Mouse (Mus musculus) limb, embryonic 13.5 days (tissue): ENCODE measurements around the gene Iah1. TPM values are rescaled to one million over a fixed set of nuclear protein-coding genes. Genes with fewer than 3 reads are reported as not detected.

ENCODE experiments used
- ATAC-seq: fragments of 200-750 bp; cut with Nextera tagmentation; 2 replicates; pipeline ENCODE4 v1.8.0; 2017; ENCODE audit warnings: low read depth, moderate number of reproducible peaks, moderate TSS enrichment; ENCODE audit not compliant: low FRiP score
- H3K27ac ChIP-seq: fragments of 300-500 bp; sonication (generic); 2 replicates; pipeline ENCODE4 v1.5.1; 2015; ENCODE audit warnings: inconsistent platforms, mild to moderate bottlenecking, moderate library complexity
- H3K27me3 ChIP-seq: fragments of 300-500 bp; sonication (generic); 2 replicates; pipeline ENCODE4 v1.6.1; 2015; ENCODE audit warnings: mild to moderate bottlenecking, inconsistent platforms
- H3K36me3 ChIP-seq: fragments of 300-500 bp; sonication (generic); 2 replicates; pipeline ENCODE4 v1.6.1; 2015; ENCODE audit warnings: inconsistent platforms, mild to moderate bottlenecking, moderate library complexity
- H3K4me1 ChIP-seq: fragments of 300-500 bp; sonication (generic); 2 replicates; pipeline ENCODE4 v1.6.1; 2015; ENCODE audit warnings: inconsistent platforms
- H3K4me2 ChIP-seq: fragments of 300-500 bp; sonication (generic); replicated peaks from 2 replicates; pipeline ENCODE4 v1.6.1; 2015; ENCODE audit warnings: inconsistent platforms, mild to moderate bottlenecking, moderate library complexity
- H3K4me3 ChIP-seq: fragments of 300-500 bp; sonication (generic); 2 replicates; pipeline ENCODE4 v1.5.1; 2015; ENCODE audit warnings: moderate library complexity, mild to moderate bottlenecking, inconsistent platforms
- H3K9ac ChIP-seq: fragments of 300-500 bp; sonication (generic); 2 replicates; pipeline ENCODE4 v1.6.1; 2015; ENCODE audit warnings: mild to moderate bottlenecking, inconsistent platforms
- H3K9me3 ChIP-seq: fragments of 300-500 bp; sonication (generic); 2 replicates; pipeline ENCODE4 v1.6.1; 2016; ENCODE audit warnings: inconsistent platforms
- WGBS: fragments of 180-500 bp; shearing (Covaris S2); methylation state at CpG from one replicate; pipeline ENCODE4 v1.1.7; 2015; 5-methylcytosine and 5-hydroxymethylcytosine counted together
- polyA plus RNA-seq: library from polyadenylated mRNA; unstranded; fragments of >200 nt; fragmentation: Nextera tagmentation; extraction: Ambion mirVana; gene quantifications from 2 replicates; pipeline ENCODE4 v1.2.1, GENCODE M21; 2015

Iah1 gene
- polyA plus RNA-seq, 1 experiment from 2014 or later, result 58.0 TPM

DNA sequence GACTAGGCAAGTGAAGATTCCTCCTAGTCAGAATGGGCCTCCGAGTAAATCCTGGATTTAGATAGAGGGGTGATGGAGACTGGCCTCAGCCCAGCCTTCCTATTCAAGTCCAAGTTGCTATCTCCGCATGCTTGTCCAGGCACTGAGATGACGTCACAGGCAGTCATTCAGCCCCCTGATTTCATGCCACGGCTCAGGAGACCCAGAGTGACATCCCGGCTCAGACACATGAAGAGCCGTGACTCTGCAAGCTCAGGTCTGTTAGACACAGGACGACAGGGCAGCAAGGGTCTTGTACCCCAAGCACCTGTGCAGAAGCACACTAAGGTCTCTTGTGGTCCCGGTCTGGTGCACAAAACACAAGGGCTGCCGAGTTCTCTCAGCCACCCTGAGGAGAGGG is 6.7 kb downstream of the Iah1 start:
- peaks cover 86% of the 10 kb centered on the region for H3K36me3 ChIP-seq
- H3K9me3 ChIP-seq, result no peaks in the 10 kb centered on the region
- 88% methylated on average over 9 of the region's 9 CpGs for WGBS
- H3K9ac ChIP-seq, result no peak overlapping the region
- H3K4me2 ChIP-seq, result no peak overlapping the region
- H3K4me3 ChIP-seq, result no peak overlapping the region
- H3K27me3 ChIP-seq, result no peaks in the 10 kb centered on the region
- ATAC-seq, result no peak
- no peak overlapping the region for H3K27ac ChIP-seq
- no peaks in the 10 kb centered on the region for H3K4me1 ChIP-seq

DNA sequence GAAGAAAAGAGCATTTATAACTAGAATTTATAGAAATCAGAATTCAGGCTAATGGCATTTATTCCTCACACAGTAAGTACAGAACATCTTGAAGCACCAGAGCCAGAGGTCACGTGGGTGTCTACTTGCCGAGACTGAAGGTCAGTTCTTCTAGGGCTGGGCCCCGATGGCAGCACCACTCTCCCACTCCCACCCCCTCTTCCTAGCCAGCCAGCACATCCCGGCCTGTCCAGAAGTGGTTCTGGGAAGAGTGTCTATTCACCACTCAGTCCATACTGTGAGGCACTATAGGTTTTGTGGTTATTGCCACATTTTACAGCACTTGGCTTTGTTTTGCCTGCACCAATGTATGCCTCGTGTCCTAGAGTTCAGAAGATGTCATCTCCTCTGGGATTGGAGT is 7.9 kb downstream of the Iah1 start:
- Histone ChIP-seq H3K4me3 (no peak overlapping the region), H3K4me2 (no peak overlapping the region), H3K4me1 (no peaks in the 10 kb centered on the region), H3K9ac (no peak overlapping the region), H3K27ac (no peak overlapping the region), H3K9me3 (no peaks in the 10 kb centered on the region), H3K27me3 (no peaks in the 10 kb centered on the region), H3K36me3 (peaks cover 90% of the 10 kb centered on the region)
- ATAC-seq, result no peak
- WGBS, result 88% methylated on average over 5 of the region's 5 CpGs

- 88% methylated on average over 8 of the region's 8 CpGs for WGBS
Measured at GRCm38 (mm10) chr12:21325266-21325665, 9.1 kb downstream of the Iah1 start.

GRCm38 (mm10) chr12:21326325-21326724 is 10.1 kb downstream of the Iah1 start:
- Histone ChIP-seq H3K27ac (no peak overlapping the region), H3K9me3 (no peaks in the 10 kb centered on the region), H3K27me3 (no peaks in the 10 kb centered on the region), H3K9ac (no peak overlapping the region), H3K4me1 (no peaks in the 10 kb centered on the region), H3K4me3 (no peak overlapping the region), H3K36me3 (peaks cover 89% of the 10 kb centered on the region), H3K4me2 (no peak overlapping the region)
- 88% methylated on average over 3 of the region's 3 CpGs for WGBS
- 0 out of 2 replicates have a peak, but pooled peaks have one; percentile 24 for ATAC-seq

More at GRCm38 (mm10) chr12:21325266-21325665, 9.1 kb downstream of the Iah1 start:
- Histone ChIP-seq H3K4me1 (no peaks in the 10 kb centered on the region), H3K9ac (no peak overlapping the region), H3K4me3 (no peak overlapping the region), H3K4me2 (no peak overlapping the region), H3K9me3 (no peaks in the 10 kb centered on the region), H3K27me3 (no peaks in the 10 kb centered on the region), H3K36me3 (peaks cover 90% of the 10 kb centered on the region), H3K27ac (no peak overlapping the region)
- ATAC-seq, result no peak

DNA sequence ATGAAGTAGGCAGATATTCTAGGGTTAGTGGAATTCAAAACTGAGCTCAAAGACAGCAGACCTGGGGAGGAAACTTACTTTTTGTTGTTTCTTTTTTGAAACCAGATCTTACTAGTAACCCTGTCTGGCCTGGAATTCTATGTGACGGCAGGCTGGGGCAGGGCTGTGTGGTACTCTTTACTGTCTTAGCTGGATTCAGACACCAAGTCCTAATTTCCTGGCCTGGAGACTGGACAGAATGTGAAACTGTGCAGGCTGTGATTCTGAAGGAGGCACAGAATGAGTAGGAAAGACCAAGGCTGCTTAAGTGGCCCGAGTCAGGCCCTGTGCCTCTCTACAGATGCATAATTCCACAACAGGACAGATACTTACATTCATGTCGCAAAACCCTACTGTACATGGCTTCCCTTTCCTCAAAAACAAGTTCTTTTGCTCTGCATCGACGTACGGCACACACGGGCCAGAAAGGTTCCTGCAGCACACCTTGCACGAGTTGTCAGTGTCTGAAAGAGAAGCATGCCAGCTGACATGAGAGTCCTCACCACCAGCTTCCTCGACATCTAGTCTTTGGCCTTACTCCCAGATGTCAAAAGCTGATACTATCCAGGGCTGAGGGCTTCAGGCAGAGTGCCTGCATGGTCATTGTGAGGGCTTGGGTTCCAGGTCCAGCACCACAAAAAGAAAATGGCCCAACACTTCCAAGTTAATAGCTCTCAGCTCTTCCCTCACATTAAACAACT is 13.6 kb downstream of the Iah1 start:
- 89% methylated on average over 9 of the region's 9 CpGs for WGBS
- Histone ChIP-seq H3K9ac (no peak overlapping the region), H3K9me3 (no peaks in the 10 kb centered on the region), H3K27me3 (no peaks in the 10 kb centered on the region), H3K27ac (no peak overlapping the region), H3K4me3 (no peak overlapping the region), H3K4me2 (no peak overlapping the region), H3K36me3 (peaks cover 91% of the 10 kb centered on the region), H3K4me1 (no peaks in the 10 kb centered on the region)
- ATAC-seq, result no peak

- no peak for ATAC-seq
- H3K36me3 ChIP-seq, result peaks cover 90% of the 10 kb centered on the region
- H3K27me3 ChIP-seq, result no peaks in the 10 kb centered on the region
- no peak overlapping the region for H3K4me2 ChIP-seq
- no peaks in the 10 kb centered on the region for H3K4me1 ChIP-seq
- no peaks in the 10 kb centered on the region for H3K9me3 ChIP-seq
- no peak overlapping the region for H3K27ac ChIP-seq
- no peak overlapping the region for H3K4me3 ChIP-seq
- WGBS, result 89% methylated on average over 10 of the region's 10 CpGs
- H3K9ac ChIP-seq, result no peak overlapping the region
Measured at GRCm38 (mm10) chr12:21330961-21331576, 14.9 kb downstream of the Iah1 start.

DNA sequence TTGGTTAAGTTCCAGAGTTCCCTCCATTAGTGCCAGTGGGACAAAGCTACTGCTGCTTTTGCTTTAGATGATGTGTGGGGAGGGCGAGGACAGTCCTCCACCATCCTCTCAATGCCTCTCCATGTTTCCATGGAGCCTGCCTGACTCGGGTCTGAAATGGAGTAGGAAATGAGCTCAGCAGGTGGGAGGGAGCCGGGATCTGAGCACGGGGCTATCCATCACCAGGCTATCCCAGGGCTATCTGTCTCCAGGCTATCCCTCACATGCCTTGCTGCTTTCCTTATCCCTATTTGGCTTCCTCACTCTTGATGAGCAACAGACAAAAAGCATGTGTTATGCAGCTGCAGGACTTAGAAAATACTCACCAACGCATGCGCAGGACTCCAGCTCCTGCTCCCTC is 15.5 kb downstream of the Iah1 start:
- 90% methylated on average over 6 of the region's 6 CpGs for WGBS
- no peaks in the 10 kb centered on the region for H3K27me3 ChIP-seq
- no peak overlapping the region for H3K4me2 ChIP-seq
- H3K9ac ChIP-seq, result no peak overlapping the region
- H3K36me3 ChIP-seq, result peaks cover 89% of the 10 kb centered on the region
- H3K4me1 ChIP-seq, result no peaks in the 10 kb centered on the region
- H3K9me3 ChIP-seq, result no peaks in the 10 kb centered on the region
- no peak for ATAC-seq
- no peak overlapping the region for H3K27ac ChIP-seq
- no peak overlapping the region for H3K4me3 ChIP-seq

GRCm38 (mm10) chr12:21333021-21333420 is 16.8 kb downstream of the Iah1 start:
- Histone ChIP-seq H3K36me3 (peaks cover 82% of the 10 kb centered on the region), H3K9me3 (no peaks in the 10 kb centered on the region), H3K4me2 (no peak overlapping the region), H3K27ac (no peak overlapping the region), H3K4me1 (no peaks in the 10 kb centered on the region), H3K4me3 (no peak overlapping the region), H3K27me3 (no peaks in the 10 kb centered on the region), H3K9ac (no peak overlapping the region)
- ATAC-seq, result no peak
- WGBS, result 93% methylated on average over 7 of the region's 7 CpGs

GRCm38 (mm10) chr12:21333766-21334165 is 17.6 kb downstream of the Iah1 start:
- Histone ChIP-seq H3K4me2 (no peak overlapping the region), H3K36me3 (peaks cover 80% of the 10 kb centered on the region), H3K4me1 (no peaks in the 10 kb centered on the region), H3K27ac (no peak overlapping the region), H3K9me3 (no peaks in the 10 kb centered on the region), H3K4me3 (no peak overlapping the region), H3K27me3 (no peaks in the 10 kb centered on the region), H3K9ac (no peak overlapping the region)
- no peak for ATAC-seq
- WGBS, result 94% methylated on average over 5 of the region's 5 CpGs

DNA sequence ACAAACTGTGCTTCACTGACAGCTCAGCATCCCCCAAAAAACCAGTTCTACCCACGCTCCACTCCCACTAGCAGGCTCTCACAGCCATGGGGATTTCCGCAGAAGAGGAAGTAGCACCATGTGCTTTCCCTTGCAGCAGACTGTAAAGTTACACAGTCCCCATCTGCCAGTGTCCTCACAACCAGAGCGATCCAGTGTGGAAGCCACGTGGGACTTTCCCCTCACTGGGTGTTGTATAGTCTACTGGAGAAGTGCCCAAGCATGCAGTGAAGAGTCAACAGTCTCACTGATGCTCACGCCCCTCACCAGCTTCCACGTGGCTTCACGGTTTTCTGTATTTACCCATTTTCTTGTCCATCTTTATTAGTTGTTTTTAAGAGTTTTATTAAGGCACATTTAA is 19.7 kb downstream of the Iah1 start:
- WGBS, result 87% methylated on average over 7 of the region's 7 CpGs
- Histone ChIP-seq H3K27me3 (no peaks in the 10 kb centered on the region), H3K27ac (no peak overlapping the region), H3K4me1 (no peaks in the 10 kb centered on the region), H3K9ac (no peak overlapping the region), H3K9me3 (no peaks in the 10 kb centered on the region), H3K4me3 (no peak overlapping the region), H3K36me3 (peaks cover 82% of the 10 kb centered on the region), H3K4me2 (no peak overlapping the region)
- ATAC-seq, result no peak

DNA sequence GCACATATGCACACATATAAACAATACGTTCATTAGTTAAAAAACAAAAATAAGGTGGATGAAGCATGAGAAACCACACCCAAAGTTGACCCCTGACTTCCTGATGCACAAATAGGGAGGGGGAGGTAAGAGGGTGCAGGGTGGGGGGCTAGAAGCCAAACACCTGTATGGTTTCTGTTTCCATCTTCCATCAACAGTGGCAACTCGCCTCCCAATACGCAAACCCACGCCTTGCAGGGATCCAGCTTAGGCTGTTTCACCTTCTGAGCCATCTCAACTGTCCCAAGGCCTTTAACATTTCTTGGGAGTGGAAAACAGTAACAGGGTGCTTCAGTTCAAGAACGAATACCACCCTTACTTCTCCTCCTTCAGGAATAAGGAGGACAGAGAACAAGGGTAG is 21.0 kb downstream of the Iah1 start:
- Histone ChIP-seq H3K9ac (no peak overlapping the region), H3K36me3 (peaks cover 78% of the 10 kb centered on the region), H3K4me2 (no peak overlapping the region), H3K27ac (no peak overlapping the region), H3K27me3 (no peaks in the 10 kb centered on the region), H3K9me3 (no peaks in the 10 kb centered on the region), H3K4me1 (no peaks in the 10 kb centered on the region), H3K4me3 (no peak overlapping the region)
- no peak for ATAC-seq
- WGBS, result 93% methylated on average over 5 of the region's 5 CpGs

DNA sequence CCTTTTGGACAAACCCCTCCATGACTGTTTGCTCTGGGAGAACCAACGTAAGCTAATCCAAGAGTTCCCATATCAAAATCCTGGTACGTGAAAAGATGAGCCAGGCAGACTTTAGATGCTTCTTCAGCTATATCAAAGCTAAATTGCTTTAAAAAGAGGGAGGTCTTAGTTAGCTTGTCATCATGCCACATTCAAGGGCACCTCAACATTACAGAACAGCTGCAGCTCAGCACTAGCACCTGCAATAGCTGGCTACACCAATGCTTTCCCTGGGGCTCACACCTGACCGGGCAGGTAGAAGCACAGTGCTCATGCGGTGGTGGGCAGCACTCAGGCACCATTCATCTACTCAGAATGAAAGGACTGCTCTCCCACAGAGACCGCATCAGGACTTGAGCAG is 24.5 kb downstream of the Iah1 start:
- H3K27ac ChIP-seq, result no peak overlapping the region
- H3K4me1 ChIP-seq, result no peaks in the 10 kb centered on the region
- ATAC-seq, result no peak
- no peak overlapping the region for H3K9ac ChIP-seq
- no peak overlapping the region for H3K4me3 ChIP-seq
- 95% methylated on average over 5 of the region's 5 CpGs for WGBS
- no peaks in the 10 kb centered on the region for H3K9me3 ChIP-seq
- no peaks in the 10 kb centered on the region for H3K27me3 ChIP-seq
- no peak overlapping the region for H3K4me2 ChIP-seq
- peaks cover 73% of the 10 kb centered on the region for H3K36me3 ChIP-seq

- H3K27me3 ChIP-seq, result no peaks in the 10 kb centered on the region
- H3K36me3 ChIP-seq, result peaks cover 70% of the 10 kb centered on the region
- no peak overlapping the region for H3K27ac ChIP-seq
- H3K9me3 ChIP-seq, result no peaks in the 10 kb centered on the region
- H3K4me1 ChIP-seq, result no peaks in the 10 kb centered on the region
- ATAC-seq, result no peak
- H3K4me3 ChIP-seq, result no peak overlapping the region
- no peak overlapping the region for H3K9ac ChIP-seq
- H3K4me2 ChIP-seq, result no peak overlapping the region
- 93% methylated on average over 7 of the region's 7 CpGs for WGBS
Measured at GRCm38 (mm10) chr12:21346972-21347371, 30.8 kb downstream of the Iah1 start.
